Mouse (Mus musculus) Muller cell, postnatal 12 days (primary cell): ENCODE data around the gene 1700001L19Rik.

Experiments
- DNase-seq: peaks from one replicate; pipeline ENCODE4 v3.0.0-alpha.2; 2015; ENCODE audit errors: inconsistent ontology term

Gene 1700001L19Rik

GRCm38 (mm10) chr13:68607652-68608405 lies 10.6 kb downstream of the 1700001L19Rik start:
- DNase-seq, result peak; percentile 10

DNA sequence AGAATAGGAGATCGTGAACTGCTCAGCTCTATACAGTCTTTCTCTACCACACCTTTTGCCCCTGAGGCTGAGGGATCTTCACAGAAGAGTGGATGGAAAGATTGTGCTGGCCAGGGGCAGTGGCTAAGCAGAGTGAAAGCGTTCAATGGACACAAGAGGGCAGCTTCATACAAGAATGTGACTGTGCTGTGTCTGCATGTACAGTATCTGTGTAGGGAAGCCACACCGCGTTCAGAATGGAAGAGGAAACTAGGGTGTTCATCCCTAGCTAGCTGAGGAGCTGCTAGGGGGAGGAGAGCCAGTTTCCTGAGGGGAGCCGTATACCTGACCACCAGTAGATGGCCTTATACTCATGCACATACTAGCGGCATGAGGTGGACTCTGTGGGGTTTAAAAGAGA lies 25.6 kb downstream of the 1700001L19Rik start:
- DNase-seq, result peak; percentile 41

GRCm38 (mm10) chr13:68627041-68627440 lies 29.8 kb downstream of the 1700001L19Rik start:
- no peak for DNase-seq

- DNase-seq, result no peak
Observed at GRCm38 (mm10) chr13:68642786-68643185, 45.6 kb downstream of the 1700001L19Rik start.
